Mouse (Mus musculus): ENCODE results near the gene Lrrc51. TPM values are rescaled to one million over a fixed set of nuclear protein-coding genes. Genes with fewer than 3 reads are reported as not detected.
"Not testable (repeated sequence)": the region's sequence is repeated elsewhere in the genome, so short reads cannot be mapped to it uniquely, and the experiment has no call there.

Gene Lrrc51
- polyA plus RNA-seq, 1 experiment from 2014 or later = 13.8 TPM

DNA sequence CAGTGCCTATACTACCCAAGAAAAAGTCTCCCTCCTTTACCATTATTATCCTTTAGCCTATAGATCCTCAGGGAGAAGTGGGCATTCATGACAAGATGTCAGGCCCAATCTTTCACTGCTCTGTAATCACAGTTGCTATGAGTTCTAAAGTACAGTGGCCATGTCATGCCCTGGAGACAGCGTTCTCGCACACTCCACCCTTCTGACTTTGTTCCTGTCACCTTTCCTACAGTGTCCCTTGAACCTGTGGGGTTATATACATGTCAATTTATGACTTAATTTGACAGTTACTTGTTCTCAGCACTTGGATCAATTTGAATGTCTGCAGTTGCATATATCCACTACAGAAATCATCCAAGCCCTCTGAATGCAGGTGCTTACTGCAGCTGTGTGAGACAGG, 29.1 kb upstream of the Lrrc51 start:
- Histone ChIP-seq H3K27ac (no peak overlapping the region), H3K36me3 (no peaks in the 10 kb centered on the region), H3K27me3 (ENCODE audit: insufficient read depth, poor library complexity, severe bottlenecking) (no peaks in the 10 kb centered on the region), H3K9me3 (no peaks in the 10 kb centered on the region), H3K4me1 (replicated peaks) (0 out of 2 replicates have a peak, but pooled peaks cover 5% of the 10 kb centered on the region), H3K4me3 (no peak overlapping the region)
- no peak for DNase-seq (ENCODE audit: low spot score)
- 98% methylated on average over 2 of the region's 2 CpGs for WGBS

- H3K27me3 ChIP-seq (ENCODE audit: insufficient read depth, poor library complexity, severe bottlenecking) = no peaks in the 10 kb centered on the region
- H3K27ac ChIP-seq = no peak overlapping the region
- no peak for DNase-seq (ENCODE audit: low spot score)
- H3K9me3 ChIP-seq = no peaks in the 10 kb centered on the region
- H3K4me1 ChIP-seq (replicated peaks) = 0 out of 2 replicates have a peak, but pooled peaks cover 11% of the 10 kb centered on the region
- WGBS = 93% methylated on average over 5 of the region's 5 CpGs
- H3K4me3 ChIP-seq = no peak overlapping the region
- H3K36me3 ChIP-seq = no peaks in the 10 kb centered on the region
Measured at GRCm38 (mm10) chr7:101956911-101957310, 23.2 kb upstream of the Lrrc51 start.

DNA sequence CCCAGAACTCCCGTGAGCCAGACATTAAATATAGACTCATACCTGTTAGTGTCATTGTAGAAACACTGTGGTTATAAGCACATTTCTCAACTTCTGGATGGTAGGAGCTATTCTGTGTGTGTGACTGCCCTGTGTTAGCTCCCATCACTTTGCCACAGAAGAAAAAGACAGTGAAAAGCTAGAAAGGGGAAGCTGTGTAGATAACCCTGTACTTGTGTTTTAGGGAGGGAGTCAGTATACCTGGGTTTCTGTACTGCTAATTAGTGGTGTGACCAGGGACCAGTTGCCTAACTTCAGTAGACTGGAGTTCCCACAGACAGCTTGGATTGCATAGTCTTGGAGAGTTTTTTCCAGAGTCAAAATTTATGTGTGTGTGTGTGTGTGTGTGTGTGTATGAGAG, 22.8 kb upstream of the Lrrc51 start:
- Histone ChIP-seq H3K4me1 (replicated peaks) (0 out of 2 replicates have a peak, but pooled peaks cover 11% of the 10 kb centered on the region), H3K9me3 (no peaks in the 10 kb centered on the region), H3K27me3 (ENCODE audit: insufficient read depth, poor library complexity, severe bottlenecking) (no peaks in the 10 kb centered on the region), H3K27ac (no peak overlapping the region), H3K4me3 (no peak overlapping the region), H3K36me3 (no peaks in the 10 kb centered on the region)
- no peak for DNase-seq (ENCODE audit: low spot score)
- 86% methylated on average over 1 of the region's 1 CpGs for WGBS

GRCm38 (mm10) chr7:101955862-101956261, 22.2 kb upstream of the Lrrc51 start:
- 61% methylated on average over 4 of the region's 4 CpGs for WGBS
- no peaks in the 10 kb centered on the region for H3K27me3 ChIP-seq (ENCODE audit: insufficient read depth, poor library complexity, severe bottlenecking)
- H3K4me3 ChIP-seq = no peak overlapping the region
- H3K9me3 ChIP-seq = no peaks in the 10 kb centered on the region
- H3K36me3 ChIP-seq = no peaks in the 10 kb centered on the region
- 0 out of 2 replicates have a peak, but pooled peaks cover 11% of the 10 kb centered on the region for H3K4me1 ChIP-seq (replicated peaks)
- DNase-seq (ENCODE audit: low spot score) = no peak
- H3K27ac ChIP-seq = no peak overlapping the region

DNA sequence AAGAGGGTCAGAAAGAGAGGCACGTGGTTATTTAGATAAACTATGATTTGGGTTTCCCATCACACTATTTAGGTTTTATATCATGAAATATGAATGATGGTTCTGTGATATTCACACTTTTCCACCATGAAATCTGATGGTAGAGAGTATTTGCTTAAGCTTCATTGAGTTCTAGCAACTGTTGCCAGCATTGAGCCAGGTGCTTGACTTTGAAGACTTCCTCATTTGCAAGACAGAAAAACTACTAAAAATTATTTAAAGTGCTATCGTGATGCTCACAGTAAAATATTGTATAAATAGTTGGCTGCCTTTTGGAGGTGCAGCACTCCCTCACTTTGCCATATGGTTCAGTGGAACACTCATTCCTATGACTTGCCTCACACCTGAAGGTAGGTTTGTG, 21.6 kb upstream of the Lrrc51 start:
- Histone ChIP-seq H3K36me3 (no peaks in the 10 kb centered on the region), H3K4me1 (replicated peaks) (0 out of 2 replicates have a peak, but pooled peaks cover 11% of the 10 kb centered on the region), H3K4me3 (no peak overlapping the region), H3K27ac (no peak overlapping the region), H3K9me3 (no peaks in the 10 kb centered on the region), H3K27me3 (ENCODE audit: insufficient read depth, poor library complexity, severe bottlenecking) (no peaks in the 10 kb centered on the region)
- no peak for DNase-seq (ENCODE audit: low spot score)
- 84% methylated on average over 2 of the region's 2 CpGs for WGBS

GRCm38 (mm10) chr7:101954163-101954562, 20.5 kb upstream of the Lrrc51 start:
- Histone ChIP-seq H3K36me3 (no peaks in the 10 kb centered on the region), H3K27me3 (ENCODE audit: insufficient read depth, poor library complexity, severe bottlenecking) (no peaks in the 10 kb centered on the region), H3K4me1 (replicated peaks) (0 out of 2 replicates have a peak, but pooled peaks cover 6% of the 10 kb centered on the region), H3K9me3 (no peaks in the 10 kb centered on the region), H3K27ac (no peak overlapping the region), H3K4me3 (no peak overlapping the region)
- no peak for DNase-seq (ENCODE audit: low spot score)
- 96% methylated on average over 2 of the region's 2 CpGs for WGBS

GRCm38 (mm10) chr7:101952098-101952497, 18.4 kb upstream of the Lrrc51 start:
- Histone ChIP-seq H3K9me3 (no peaks in the 10 kb centered on the region), H3K4me1 (replicated peaks) (0 out of 2 replicates have a peak, but pooled peaks cover 6% of the 10 kb centered on the region), H3K27me3 (ENCODE audit: insufficient read depth, poor library complexity, severe bottlenecking) (no peaks in the 10 kb centered on the region), H3K4me3 (no peak overlapping the region), H3K27ac (no peak overlapping the region), H3K36me3 (no peaks in the 10 kb centered on the region)
- WGBS = 82% methylated on average over 2 of the region's 2 CpGs
- no peak for DNase-seq (ENCODE audit: low spot score)

- Histone ChIP-seq H3K27me3 (ENCODE audit: insufficient read depth, poor library complexity, severe bottlenecking) (no peaks in the 10 kb centered on the region), H3K4me3 (no peak overlapping the region), H3K36me3 (no peaks in the 10 kb centered on the region), H3K4me1 (replicated peaks) (0 out of 2 replicates have a peak, but pooled peaks cover 6% of the 10 kb centered on the region), H3K9me3 (no peaks in the 10 kb centered on the region), H3K27ac (no peak overlapping the region)
- WGBS = 80% methylated on average over 1 of the region's 1 CpGs
- DNase-seq (ENCODE audit: low spot score) = no peak
Measured at GRCm38 (mm10) chr7:101951648-101952047, 18.0 kb upstream of the Lrrc51 start.

- not testable (repeated sequence) for H3K36me3 ChIP-seq; H3K27me3 ChIP-seq (ENCODE audit: insufficient read depth, poor library complexity, severe bottlenecking); DNase-seq (ENCODE audit: low spot score); H3K4me1 ChIP-seq (replicated peaks); H3K9me3 ChIP-seq; H3K4me3 ChIP-seq; H3K27ac ChIP-seq
- WGBS = 94% methylated on average over 5 of the region's 5 CpGs
Measured at GRCm38 (mm10) chr7:101949008-101949407, 15.3 kb upstream of the Lrrc51 start.

DNA sequence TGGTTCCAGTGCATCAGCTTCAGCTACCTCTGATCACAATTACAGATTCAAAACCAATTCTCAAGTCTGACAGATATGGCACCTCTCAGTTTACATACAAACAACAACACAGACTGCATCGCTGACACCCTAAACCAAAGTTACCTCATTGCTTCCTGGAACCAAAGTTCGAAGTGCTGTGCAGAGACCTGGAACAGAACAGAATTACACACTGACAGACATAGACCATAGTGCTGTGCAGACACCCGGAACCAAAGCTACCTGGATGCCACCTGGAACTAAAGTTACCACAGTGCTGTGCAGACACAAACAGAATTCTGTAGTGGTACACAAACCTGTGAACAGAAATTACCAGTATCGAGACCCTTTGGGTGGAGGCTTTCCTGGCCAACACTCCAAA, 6.1 kb upstream of the Lrrc51 start:
- Histone ChIP-seq H3K36me3 (peaks cover 30% of the 10 kb centered on the region; the same call in 1 of the 2 replicates), H3K27ac (no peak overlapping the region), H3K4me1 (replicated peaks) (peaks cover 8% of the 10 kb centered on the region), H3K4me3 (no peak overlapping the region), H3K9me3 (no peaks in the 10 kb centered on the region), H3K27me3 (ENCODE audit: insufficient read depth, poor library complexity, severe bottlenecking) (no peaks in the 10 kb centered on the region)
- 93% methylated on average over 4 of the region's 4 CpGs for WGBS
- DNase-seq (ENCODE audit: low spot score) = no peak

- Histone ChIP-seq H3K4me3 (no peak overlapping the region), H3K9me3 (no peaks in the 10 kb centered on the region), H3K36me3 (peaks cover 30% of the 10 kb centered on the region; the same call in 1 of the 2 replicates), H3K4me1 (replicated peaks) (peaks cover 16% of the 10 kb centered on the region), H3K27ac (no peak overlapping the region), H3K27me3 (ENCODE audit: insufficient read depth, poor library complexity, severe bottlenecking) (no peaks in the 10 kb centered on the region)
- DNase-seq (ENCODE audit: low spot score) = no peak
- 88% methylated on average over 2 of the region's 2 CpGs for WGBS
Measured at GRCm38 (mm10) chr7:101938348-101938747, 4.7 kb upstream of the Lrrc51 start.

DNA sequence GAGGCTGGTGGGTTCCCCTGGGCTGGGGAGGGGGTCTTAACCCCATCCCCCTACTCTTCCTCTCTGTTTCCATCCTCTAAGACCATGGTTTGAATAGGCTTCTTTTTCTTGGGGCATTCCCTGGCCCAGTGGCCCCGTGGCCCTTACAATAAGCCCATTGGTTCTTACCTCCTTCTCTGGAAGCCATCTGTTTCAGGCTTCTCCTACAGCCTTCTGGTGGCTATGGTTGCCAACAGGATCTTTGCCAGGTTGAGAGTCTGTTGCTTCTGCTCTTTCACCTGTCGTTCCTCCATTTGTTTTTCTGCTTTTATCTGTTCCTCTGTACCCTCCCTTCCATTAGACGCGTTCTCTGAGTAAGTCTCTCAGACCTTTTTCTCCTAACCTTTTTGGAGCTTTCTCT, 3.9 kb upstream of the Lrrc51 start:
- no peak overlapping the region for H3K27ac ChIP-seq

DNA sequence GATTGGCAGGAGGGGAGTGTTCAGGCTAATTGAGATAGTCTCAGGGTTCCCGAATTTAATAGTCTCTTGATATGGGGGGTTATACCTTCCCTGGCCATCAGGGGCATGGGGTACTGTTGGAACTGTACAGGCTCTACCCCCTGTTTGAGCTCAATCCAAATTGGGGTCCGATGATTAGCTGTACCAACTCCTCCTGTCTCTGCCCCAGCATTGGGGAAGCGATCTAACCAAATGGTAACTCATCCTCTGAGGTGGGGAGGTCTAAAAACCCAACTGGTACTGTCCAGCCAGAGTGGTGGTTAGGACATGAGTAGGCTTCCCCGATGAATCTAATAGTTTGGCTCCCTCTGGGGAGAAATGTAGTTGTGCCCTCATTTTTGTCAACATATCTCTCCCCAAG, 3.3 kb upstream of the Lrrc51 start:
- Histone ChIP-seq H3K4me1 (replicated peaks) (peaks cover 27% of the 10 kb centered on the region), H3K9me3 (no peaks in the 10 kb centered on the region), H3K4me3 (no peak overlapping the region), H3K36me3 (peaks cover 30% of the 10 kb centered on the region; the same call in 1 of the 2 replicates), H3K27me3 (ENCODE audit: insufficient read depth, poor library complexity, severe bottlenecking) (no peaks in the 10 kb centered on the region), H3K27ac (no peak overlapping the region)
- no peak for DNase-seq (ENCODE audit: low spot score)
- 94% methylated on average over 4 of the region's 4 CpGs for WGBS

More for the DNA sequence above, 3.9 kb upstream of the Lrrc51 start:
- H3K36me3 ChIP-seq = peaks cover 30% of the 10 kb centered on the region; the same call in 1 of the 2 replicates
- H3K4me1 ChIP-seq (replicated peaks) = peaks cover 24% of the 10 kb centered on the region
- no peak overlapping the region for H3K4me3 ChIP-seq
- H3K9me3 ChIP-seq = no peaks in the 10 kb centered on the region
- no peaks in the 10 kb centered on the region for H3K27me3 ChIP-seq (ENCODE audit: insufficient read depth, poor library complexity, severe bottlenecking)
- WGBS = 91% methylated on average over 4 of the region's 4 CpGs
- no peak for DNase-seq (ENCODE audit: low spot score)

DNA sequence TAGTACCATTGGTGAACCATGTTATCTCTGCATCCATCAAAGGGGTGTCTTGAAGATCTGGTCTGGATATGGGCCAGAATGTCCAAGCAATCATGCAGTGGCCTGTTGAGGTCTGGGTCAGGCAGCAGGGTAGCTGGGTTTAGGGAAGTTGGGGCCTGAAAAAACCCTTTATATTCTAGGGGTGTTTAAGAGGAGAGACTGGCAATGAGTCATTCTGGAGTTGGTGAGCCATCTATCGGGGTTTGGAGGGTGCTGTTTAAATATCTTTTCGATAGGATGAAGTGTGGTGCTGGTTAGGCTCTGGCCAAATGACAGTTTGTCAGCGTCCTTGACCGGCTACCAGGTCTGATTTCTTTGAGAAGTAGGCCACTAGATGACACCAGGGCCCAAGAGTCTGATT, 2.3 kb upstream of the Lrrc51 start:
- Histone ChIP-seq H3K4me3 (no peak overlapping the region), H3K9me3 (no peaks in the 10 kb centered on the region), H3K36me3 (peaks cover 30% of the 10 kb centered on the region; the same call in 1 of the 2 replicates), H3K27me3 (ENCODE audit: insufficient read depth, poor library complexity, severe bottlenecking) (no peaks in the 10 kb centered on the region), H3K27ac (no peak overlapping the region), H3K4me1 (replicated peaks) (peaks cover 27% of the 10 kb centered on the region)
- DNase-seq (ENCODE audit: low spot score) = no peak
- WGBS = 95% methylated on average over 4 of the region's 4 CpGs

All from hindbrain, embryonic 10.5 days (tissue).